Mouse (Mus musculus): ENCODE measurements at regions not wholly inside any gene's neighbourhood (a gene's known extent, or its start where the extent isn't known, plus 50 kb on each side); places are given as distances from the start of the nearest gene placed in this dataset.
"Not testable (repeated sequence)": the region's sequence is repeated elsewhere in the genome, so short reads cannot be mapped to it uniquely, and the experiment has no call there.

GRCm38 (mm10) chr12:115542482-115542881 lies 505.0 kb upstream of the Zfp386 start:
- no peaks in the 10 kb centered on the region for H3K36me3 ChIP-seq (ENCODE audit: control insufficient read depth, insufficient read depth, low read length, poor library complexity, severe bottlenecking)
- H3K4me1 ChIP-seq (ENCODE audit: control insufficient read depth in 2 of 2, insufficient read depth in 2 of 2, low read length in 2 of 2, poor library complexity in 1 of 2), result no peaks in the 10 kb centered on the region
- DNase-seq (ENCODE audit: low read depth, low spot score), result no peak
- TF ChIP-seq ZC3H11A (IDR thresholded peaks at IDR 0.05; ENCODE audit: borderline replicate concordance, low read depth, low read length) (no peak), CHD2 (IDR thresholded peaks at IDR 0.05; ENCODE audit: low read depth, low read length) (no peak), MAFK (IDR thresholded peaks at IDR 0.05; ENCODE audit: insufficient read depth, low read depth, low read length) (no peak), HCFC1 (IDR thresholded peaks at IDR 0.05; ENCODE audit: borderline replicate concordance, insufficient read depth, low read length) (no peak), ZNF384 (IDR thresholded peaks at IDR 0.05; ENCODE audit: low read depth, low read length) (no peak)
- H3K9ac ChIP-seq (ENCODE audit: insufficient read depth, low read depth, low read length, poor library complexity, severe bottlenecking), result no peak overlapping the region
- H3K4me3 ChIP-seq (ENCODE audit: insufficient read depth in 1 of 2, low read depth in 1 of 2, low read length in 2 of 2, poor library complexity in 1 of 2, severe bottlenecking in 1 of 2), result no peak overlapping the region
- in situ Hi-C loops (cut with MboI; ENCODE audit: low sequenced_read_pairs in 2 of 2, unreplicated experiment in 2 of 2), result loop anchor here in 1 of 2 experiments (25.0 kb wide), 1 partner anchor 470 kb away; no protein-coding TSS in a partner anchor
- H3K9me3 ChIP-seq (ENCODE audit: control insufficient read depth, insufficient read depth, low read depth, low read length), result no peaks in the 10 kb centered on the region
- H3K27ac ChIP-seq (ENCODE audit: insufficient read depth, low read depth, low read length, poor library complexity, severe bottlenecking), result no peak overlapping the region

- H3K27ac ChIP-seq (ENCODE audit: insufficient read depth, low read depth, low read length, poor library complexity, severe bottlenecking); H3K36me3 ChIP-seq (ENCODE audit: control insufficient read depth, insufficient read depth, low read length, poor library complexity, severe bottlenecking); DNase-seq (ENCODE audit: low read depth, low spot score); H3K9me3 ChIP-seq (ENCODE audit: control insufficient read depth, insufficient read depth, low read depth, low read length); H3K4me3 ChIP-seq (ENCODE audit: insufficient read depth in 1 of 2, low read depth in 1 of 2, low read length in 2 of 2, poor library complexity in 1 of 2, severe bottlenecking in 1 of 2); H3K4me1 ChIP-seq (ENCODE audit: control insufficient read depth in 2 of 2, insufficient read depth in 2 of 2, low read length in 2 of 2, poor library complexity in 1 of 2); H3K9ac ChIP-seq (ENCODE audit: insufficient read depth, low read depth, low read length, poor library complexity, severe bottlenecking): not testable (repeated sequence)
- in situ Hi-C loops (cut with MboI; ENCODE audit: low sequenced_read_pairs in 2 of 2, unreplicated experiment in 2 of 2), result loop anchor here (25.0 kb wide), 1 partner anchor 505 kb away; no protein-coding TSS in a partner anchor
Measured at GRCm38 (mm10) chr12:115566878-115567277, 480.6 kb upstream of the Zfp386 start.

- H3K9ac ChIP-seq (ENCODE audit: insufficient read depth, low read depth, low read length, poor library complexity, severe bottlenecking); H3K9me3 ChIP-seq (ENCODE audit: control insufficient read depth, insufficient read depth, low read depth, low read length); H3K4me3 ChIP-seq (ENCODE audit: insufficient read depth in 1 of 2, low read depth in 1 of 2, low read length in 2 of 2, poor library complexity in 1 of 2, severe bottlenecking in 1 of 2); H3K27ac ChIP-seq (ENCODE audit: insufficient read depth, low read depth, low read length, poor library complexity, severe bottlenecking); DNase-seq (ENCODE audit: low read depth, low spot score); H3K4me1 ChIP-seq (ENCODE audit: control insufficient read depth in 2 of 2, insufficient read depth in 2 of 2, low read length in 2 of 2, poor library complexity in 1 of 2); H3K36me3 ChIP-seq (ENCODE audit: control insufficient read depth, insufficient read depth, low read length, poor library complexity, severe bottlenecking): not testable (repeated sequence)
- in situ Hi-C loops (cut with MboI; ENCODE audit: low sequenced_read_pairs in 2 of 2, unreplicated experiment in 2 of 2), result loop anchor here in 1 of 2 experiments (25.0 kb wide), 1 partner anchor 331 kb away; no protein-coding TSS in a partner anchor
Measured at GRCm38 (mm10) chr12:115592985-115593384, 454.5 kb upstream of the Zfp386 start.

DNA sequence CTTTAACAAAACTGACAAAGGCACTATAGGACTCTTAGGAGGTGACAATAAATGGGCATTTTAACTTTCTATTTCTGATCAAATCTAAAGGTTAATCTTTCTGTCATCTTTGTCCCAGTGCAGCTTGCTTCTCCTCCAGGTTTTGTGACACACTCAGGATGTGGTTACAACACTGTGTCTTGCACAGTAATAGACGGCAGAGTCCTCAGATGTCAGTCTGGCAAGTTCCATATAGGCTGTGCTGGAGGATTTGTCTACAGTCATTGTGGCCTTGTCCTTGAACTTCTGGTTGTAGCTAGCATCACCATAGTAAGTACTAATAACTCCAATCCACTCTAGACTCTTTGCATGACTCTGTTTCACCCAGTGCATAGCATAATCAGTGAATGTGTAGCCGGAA lies 443.8 kb upstream of the Zfp386 start:
- in situ Hi-C loops (cut with MboI; ENCODE audit: low sequenced_read_pairs in 2 of 2, unreplicated experiment in 2 of 2), result loop anchor here (10.0 to 25.0 kb wide), 3 partner anchors 266 to 466 kb away; no protein-coding TSS in a partner anchor
- Histone ChIP-seq H3K36me3 (ENCODE audit: control insufficient read depth, insufficient read depth, low read length, poor library complexity, severe bottlenecking) (no peaks in the 10 kb centered on the region), H3K4me3 (ENCODE audit: insufficient read depth in 1 of 2, low read depth in 1 of 2, low read length in 2 of 2, poor library complexity in 1 of 2, severe bottlenecking in 1 of 2) (no peak overlapping the region), H3K27ac (ENCODE audit: insufficient read depth, low read depth, low read length, poor library complexity, severe bottlenecking) (no peak overlapping the region), H3K9ac (ENCODE audit: insufficient read depth, low read depth, low read length, poor library complexity, severe bottlenecking) (no peak overlapping the region), H3K4me1 (ENCODE audit: control insufficient read depth in 2 of 2, insufficient read depth in 2 of 2, low read length in 2 of 2, poor library complexity in 1 of 2) (no peaks in the 10 kb centered on the region), H3K9me3 (ENCODE audit: control insufficient read depth, insufficient read depth, low read depth, low read length) (peaks cover 38% of the 10 kb centered on the region)
- TF ChIP-seq ZC3H11A (IDR thresholded peaks at IDR 0.05; ENCODE audit: borderline replicate concordance, low read depth, low read length) (no peak), HCFC1 (IDR thresholded peaks at IDR 0.05; ENCODE audit: borderline replicate concordance, insufficient read depth, low read length) (no peak), CHD2 (IDR thresholded peaks at IDR 0.05; ENCODE audit: low read depth, low read length) (no peak), MAFK (IDR thresholded peaks at IDR 0.05; ENCODE audit: insufficient read depth, low read depth, low read length) (no peak), ZNF384 (IDR thresholded peaks at IDR 0.05; ENCODE audit: low read depth, low read length) (no peak)
- DNase-seq (ENCODE audit: low read depth, low spot score), result no peak

- H3K9ac ChIP-seq (ENCODE audit: insufficient read depth, low read depth, low read length, poor library complexity, severe bottlenecking), result no peak overlapping the region
- in situ Hi-C loops (cut with MboI; ENCODE audit: low sequenced_read_pairs in 2 of 2, unreplicated experiment in 2 of 2), result loop anchor here (10.0 to 25.0 kb wide), 3 partner anchors 268 to 468 kb away; no protein-coding TSS in a partner anchor
Measured at GRCm38 (mm10) chr12:115604951-115605350, 442.6 kb upstream of the Zfp386 start.

DNA sequence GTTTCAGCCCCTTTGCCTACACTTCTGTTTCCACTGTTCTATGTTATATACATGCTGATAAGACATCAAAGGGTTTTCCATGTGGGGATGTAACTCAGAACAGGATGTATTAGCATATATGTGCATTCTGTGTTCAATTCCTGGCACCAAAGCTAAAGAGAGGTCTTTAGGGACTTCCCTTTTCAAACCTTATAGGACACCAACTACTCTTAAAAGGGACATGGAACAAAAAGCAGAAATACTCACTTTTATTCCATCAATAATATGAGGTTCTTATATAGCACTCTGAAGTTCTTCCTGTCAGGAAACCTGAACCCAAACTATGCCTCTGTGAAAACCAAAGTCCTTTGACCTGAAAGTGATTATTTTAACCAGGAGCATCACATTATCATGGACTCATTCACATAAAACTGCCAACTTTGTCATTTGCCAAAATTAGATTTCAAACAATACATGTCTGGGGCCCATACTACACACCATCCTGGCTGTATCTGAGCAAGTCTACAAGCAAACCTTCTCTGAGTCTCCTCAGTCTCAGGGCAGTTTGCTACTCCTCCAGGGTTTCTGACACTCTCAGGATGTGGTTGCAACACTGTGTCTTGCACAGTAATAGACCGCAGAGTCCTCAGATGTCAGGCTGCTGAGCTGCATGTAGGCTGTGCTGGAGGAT lies 424.8 kb upstream of the Zfp386 start:
- not testable (repeated sequence) for H3K9me3 ChIP-seq (ENCODE audit: control insufficient read depth, insufficient read depth, low read depth, low read length); H3K27ac ChIP-seq (ENCODE audit: insufficient read depth, low read depth, low read length, poor library complexity, severe bottlenecking); H3K36me3 ChIP-seq (ENCODE audit: control insufficient read depth, insufficient read depth, low read length, poor library complexity, severe bottlenecking); H3K4me3 ChIP-seq (ENCODE audit: insufficient read depth in 1 of 2, low read depth in 1 of 2, low read length in 2 of 2, poor library complexity in 1 of 2, severe bottlenecking in 1 of 2); DNase-seq (ENCODE audit: low read depth, low spot score); H3K4me1 ChIP-seq (ENCODE audit: control insufficient read depth in 2 of 2, insufficient read depth in 2 of 2, low read length in 2 of 2, poor library complexity in 1 of 2); H3K9ac ChIP-seq (ENCODE audit: insufficient read depth, low read depth, low read length, poor library complexity, severe bottlenecking)
- in situ Hi-C loops (cut with MboI; ENCODE audit: low sequenced_read_pairs in 2 of 2, unreplicated experiment in 2 of 2), result loop anchor here (25.0 kb wide), 2 partner anchors 285 to 485 kb away; no protein-coding TSS in a partner anchor

More at GRCm38 (mm10) chr12:115604951-115605350, 442.6 kb upstream of the Zfp386 start:
- Histone ChIP-seq H3K9me3 (ENCODE audit: control insufficient read depth, insufficient read depth, low read depth, low read length) (peaks cover 38% of the 10 kb centered on the region), H3K27ac (ENCODE audit: insufficient read depth, low read depth, low read length, poor library complexity, severe bottlenecking) (no peak overlapping the region), H3K36me3 (ENCODE audit: control insufficient read depth, insufficient read depth, low read length, poor library complexity, severe bottlenecking) (no peaks in the 10 kb centered on the region), H3K4me3 (ENCODE audit: insufficient read depth in 1 of 2, low read depth in 1 of 2, low read length in 2 of 2, poor library complexity in 1 of 2, severe bottlenecking in 1 of 2) (no peak overlapping the region), H3K4me1 (ENCODE audit: control insufficient read depth in 2 of 2, insufficient read depth in 2 of 2, low read length in 2 of 2, poor library complexity in 1 of 2) (no peaks in the 10 kb centered on the region)
- DNase-seq (ENCODE audit: low read depth, low spot score), result peak; percentile 76
- no peak for TF ChIP-seq MAFK (IDR thresholded peaks at IDR 0.05; ENCODE audit: insufficient read depth, low read depth, low read length)
- no peak for TF ChIP-seq HCFC1 (IDR thresholded peaks at IDR 0.05; ENCODE audit: borderline replicate concordance, insufficient read depth, low read length)
- no peak for TF ChIP-seq CHD2 (IDR thresholded peaks at IDR 0.05; ENCODE audit: low read depth, low read length)
- TF ChIP-seq ZNF384 (IDR thresholded peaks at IDR 0.05; ENCODE audit: low read depth, low read length), result no peak
- no peak for TF ChIP-seq ZC3H11A (IDR thresholded peaks at IDR 0.05; ENCODE audit: borderline replicate concordance, low read depth, low read length)

Data from ES-E14 (cell line).